Mouse (Mus musculus): ENCODE data around the gene Psmb9. TPM values are rescaled to one million over a fixed set of nuclear protein-coding genes. Genes with fewer than 3 reads are reported as not detected.

Gene Psmb9
- polyA plus RNA-seq, 1 experiment from 2014 or later = 0.59 TPM

- H3K4me1 ChIP-seq (replicated peaks) = no peaks in the 10 kb centered on the region
- no peak overlapping the region for H3K9ac ChIP-seq
- no peaks in the 10 kb centered on the region for H3K36me3 ChIP-seq
- H3K4me3 ChIP-seq = no peak overlapping the region
- ATAC-seq (ENCODE audit: insufficient number of reproducible peaks, low FRiP score) = no peak
- 69% methylated on average over 13 of the region's 13 CpGs for WGBS
- no peak overlapping the region for H3K27ac ChIP-seq (ENCODE audit: poor library complexity, severe bottlenecking)
- H3K9me3 ChIP-seq (replicated peaks) = peaks cover 12% of the 10 kb centered on the region
- no peak overlapping the region for H3K4me2 ChIP-seq
- H3K27me3 ChIP-seq (replicated peaks) = peaks cover 29% of the 10 kb centered on the region
Observed at GRCm38 (mm10) chr17:34179913-34180859, 7.4 kb downstream of the Psmb9 start.

- H3K4me1 ChIP-seq (replicated peaks) = no peaks in the 10 kb centered on the region
- ATAC-seq (ENCODE audit: insufficient number of reproducible peaks, low FRiP score) = no peak
- no peak overlapping the region for H3K27ac ChIP-seq (ENCODE audit: poor library complexity, severe bottlenecking)
- H3K4me3 ChIP-seq = no peak overlapping the region
- H3K9ac ChIP-seq = no peak overlapping the region
- peaks cover 12% of the 10 kb centered on the region for H3K9me3 ChIP-seq (replicated peaks)
- H3K4me2 ChIP-seq = no peak overlapping the region
- H3K36me3 ChIP-seq = no peaks in the 10 kb centered on the region
- peaks cover 22% of the 10 kb centered on the region for H3K27me3 ChIP-seq (replicated peaks)
- WGBS = 57% methylated on average over 6 of the region's 6 CpGs
Observed at GRCm38 (mm10) chr17:34179019-34179418, 8.5 kb downstream of the Psmb9 start.

GRCm38 (mm10) chr17:34177179-34177578, 10.4 kb downstream of the Psmb9 start:
- Histone ChIP-seq H3K36me3 (no peaks in the 10 kb centered on the region), H3K4me2 (no peak overlapping the region), H3K4me3 (no peak overlapping the region), H3K4me1 (replicated peaks) (no peaks in the 10 kb centered on the region), H3K9ac (no peak overlapping the region), H3K27ac (ENCODE audit: poor library complexity, severe bottlenecking) (no peak overlapping the region), H3K9me3 (replicated peaks) (peaks cover 18% of the 10 kb centered on the region), H3K27me3 (replicated peaks) (peaks cover 6% of the 10 kb centered on the region)
- ATAC-seq (ENCODE audit: insufficient number of reproducible peaks, low FRiP score) = no peak
- 64% methylated on average over 4 of the region's 4 CpGs for WGBS

- WGBS = 53% methylated on average over 1 of the region's 1 CpGs
- peaks cover 6% of the 10 kb centered on the region for H3K27me3 ChIP-seq (replicated peaks)
- H3K4me3 ChIP-seq = no peak overlapping the region
- no peaks in the 10 kb centered on the region for H3K36me3 ChIP-seq
- no peak overlapping the region for H3K9ac ChIP-seq
- peaks cover 18% of the 10 kb centered on the region for H3K9me3 ChIP-seq (replicated peaks)
- ATAC-seq (ENCODE audit: insufficient number of reproducible peaks, low FRiP score) = no peak
- H3K4me2 ChIP-seq = no peak overlapping the region
- H3K4me1 ChIP-seq (replicated peaks) = no peaks in the 10 kb centered on the region
- H3K27ac ChIP-seq (ENCODE audit: poor library complexity, severe bottlenecking) = no peak overlapping the region
Observed at GRCm38 (mm10) chr17:34174075-34174474, 13.5 kb downstream of the Psmb9 start.

- H3K4me1 ChIP-seq (replicated peaks) = no peaks in the 10 kb centered on the region
- no peak for ATAC-seq (ENCODE audit: insufficient number of reproducible peaks, low FRiP score)
- no peak overlapping the region for H3K27ac ChIP-seq (ENCODE audit: poor library complexity, severe bottlenecking)
- 89% methylated on average over 5 of the region's 5 CpGs for WGBS
- no peak overlapping the region for H3K9ac ChIP-seq
- peaks cover 6% of the 10 kb centered on the region for H3K27me3 ChIP-seq (replicated peaks)
- no peak overlapping the region for H3K4me3 ChIP-seq
- H3K36me3 ChIP-seq = no peaks in the 10 kb centered on the region
- no peak overlapping the region for H3K4me2 ChIP-seq
- H3K9me3 ChIP-seq (replicated peaks) = peaks cover 18% of the 10 kb centered on the region
Observed at GRCm38 (mm10) chr17:34172528-34172927, 15.0 kb downstream of the Psmb9 start.

GRCm38 (mm10) chr17:34170877-34171498, 16.6 kb downstream of the Psmb9 start:
- ATAC-seq (ENCODE audit: insufficient number of reproducible peaks, low FRiP score) = no peak
- H3K4me3 ChIP-seq = no peak overlapping the region
- no peak overlapping the region for H3K4me2 ChIP-seq
- peaks cover 9% of the 10 kb centered on the region for H3K9me3 ChIP-seq (replicated peaks)
- H3K36me3 ChIP-seq = no peaks in the 10 kb centered on the region
- H3K27ac ChIP-seq (ENCODE audit: poor library complexity, severe bottlenecking) = no peak overlapping the region
- 36% methylated on average over 13 of the region's 13 CpGs for WGBS
- no peak overlapping the region for H3K9ac ChIP-seq
- peaks cover 6% of the 10 kb centered on the region for H3K27me3 ChIP-seq (replicated peaks)
- no peaks in the 10 kb centered on the region for H3K4me1 ChIP-seq (replicated peaks)

- H3K36me3 ChIP-seq = no peaks in the 10 kb centered on the region
- H3K9ac ChIP-seq = no peak overlapping the region
- peaks cover 14% of the 10 kb centered on the region for H3K9me3 ChIP-seq (replicated peaks)
- peaks cover 6% of the 10 kb centered on the region for H3K27me3 ChIP-seq (replicated peaks)
- H3K4me1 ChIP-seq (replicated peaks) = no peaks in the 10 kb centered on the region
- no peak overlapping the region for H3K27ac ChIP-seq (ENCODE audit: poor library complexity, severe bottlenecking)
- ATAC-seq (ENCODE audit: insufficient number of reproducible peaks, low FRiP score) = no peak
- H3K4me3 ChIP-seq = no peak overlapping the region
- H3K4me2 ChIP-seq = no peak overlapping the region
- WGBS = 21% methylated on average over 4 of the region's 4 CpGs
Observed at GRCm38 (mm10) chr17:34170487-34170876, 17.1 kb downstream of the Psmb9 start.

- peaks cover 17% of the 10 kb centered on the region for H3K9me3 ChIP-seq (replicated peaks)
- H3K4me2 ChIP-seq = no peak overlapping the region
- no peak overlapping the region for H3K9ac ChIP-seq
- peaks cover 5% of the 10 kb centered on the region for H3K27me3 ChIP-seq (replicated peaks)
- H3K27ac ChIP-seq (ENCODE audit: poor library complexity, severe bottlenecking) = no peak overlapping the region
- H3K4me1 ChIP-seq (replicated peaks) = no peaks in the 10 kb centered on the region
- H3K36me3 ChIP-seq = no peaks in the 10 kb centered on the region
- ATAC-seq (ENCODE audit: insufficient number of reproducible peaks, low FRiP score) = no peak
- WGBS = 0% methylated on average over 2 of the region's 2 CpGs
- H3K4me3 ChIP-seq = no peak overlapping the region
Observed at GRCm38 (mm10) chr17:34169279-34169678, 18.3 kb downstream of the Psmb9 start.

- Histone ChIP-seq H3K36me3 (no peaks in the 10 kb centered on the region), H3K4me2 (no peak overlapping the region), H3K9ac (no peak overlapping the region), H3K4me3 (no peak overlapping the region), H3K27ac (ENCODE audit: poor library complexity, severe bottlenecking) (no peak overlapping the region), H3K27me3 (replicated peaks) (peaks cover 8% of the 10 kb centered on the region), H3K9me3 (replicated peaks) (peaks cover 16% of the 10 kb centered on the region), H3K4me1 (replicated peaks) (no peaks in the 10 kb centered on the region)
- no peak for ATAC-seq (ENCODE audit: insufficient number of reproducible peaks, low FRiP score)
- 58% methylated on average over 6 of the region's 6 CpGs for WGBS
Observed at GRCm38 (mm10) chr17:34165033-34165730, 22.4 kb downstream of the Psmb9 start.

GRCm38 (mm10) chr17:34164202-34164895, 23.2 kb downstream of the Psmb9 start:
- WGBS = 33% methylated on average over 9 of the region's 9 CpGs
- Histone ChIP-seq H3K27me3 (replicated peaks) (peaks cover 8% of the 10 kb centered on the region), H3K9ac (no peak overlapping the region), H3K27ac (ENCODE audit: poor library complexity, severe bottlenecking) (no peak overlapping the region), H3K4me3 (no peak overlapping the region), H3K9me3 (replicated peaks) (peaks cover 16% of the 10 kb centered on the region), H3K4me2 (no peak overlapping the region), H3K36me3 (no peaks in the 10 kb centered on the region), H3K4me1 (replicated peaks) (no peaks in the 10 kb centered on the region)
- ATAC-seq (ENCODE audit: insufficient number of reproducible peaks, low FRiP score) = no peak

- no peak for ATAC-seq (ENCODE audit: insufficient number of reproducible peaks, low FRiP score)
- Histone ChIP-seq H3K4me2 (no peak overlapping the region), H3K27ac (ENCODE audit: poor library complexity, severe bottlenecking) (no peak overlapping the region), H3K9ac (no peak overlapping the region), H3K4me1 (replicated peaks) (no peaks in the 10 kb centered on the region), H3K27me3 (replicated peaks) (peaks cover 25% of the 10 kb centered on the region), H3K9me3 (replicated peaks) (no peaks in the 10 kb centered on the region), H3K4me3 (no peak overlapping the region), H3K36me3 (no peaks in the 10 kb centered on the region)
- WGBS = 45% methylated on average over 5 of the region's 5 CpGs
Observed at GRCm38 (mm10) chr17:34155534-34155933, 32.0 kb downstream of the Psmb9 start.

Data from heart, embryonic 12.5 days (tissue).